8 mouse cellular contexts compared by ENCODE assay signal in genomic region chr5:107110089-107110879, GRCm38 (mm10).
DNase-seq lines count a peak whose midpoint lies in the region; ATAC-seq and TF ChIP-seq lines count a peak whose summit lies in the region.

No protein-coding gene starts in this region.

- WGBS in heart, postnatal 0 days, result 59% methylated on average over 13 of the region's 13 CpGs
- WGBS in intestine, embryonic 15.5 days, result 44% methylated on average over 13 of the region's 13 CpGs

- no peak for TF ChIP-seq POLR2A in myocyte (IDR thresholded peaks at IDR 0.05; ENCODE audit: insufficient read length, low read depth)

- H3K4me2 ChIP-seq in heart, postnatal 0 days (ENCODE audit: low read depth, low read length), result no peak overlapping the region
- H3K4me2 ChIP-seq in intestine, embryonic 15.5 days (replicated peaks), result peak overlapping the region; percentile 12; the same call in 1 of the 2 replicates
- peak overlapping the region; percentile 18 for H3K4me2 ChIP-seq in myocyte (ENCODE audit: low read depth)

- H3K9me3 ChIP-seq in heart, postnatal 0 days (replicated peaks; ENCODE audit: control insufficient read depth, low read length), result no peaks in the 10 kb centered on the region
- H3K9me3 ChIP-seq in intestine, embryonic 15.5 days, result no peaks in the 10 kb centered on the region

- ATAC-seq in heart, postnatal 0 days (ENCODE audit: insufficient read depth, low read depth), result no peak; the same call in 1 of the 2 replicates
- peak; percentile 82 for ATAC-seq in intestine, embryonic 15.5 days

- peaks cover 19% of the 10 kb centered on the region for H3K4me1 ChIP-seq in heart, postnatal 0 days (ENCODE audit: control insufficient read depth, insufficient read depth)
- peaks cover 29% of the 10 kb centered on the region for H3K4me1 ChIP-seq in intestine, embryonic 15.5 days (replicated peaks)

- H3K27me3 ChIP-seq in heart, postnatal 0 days (ENCODE audit: control insufficient read depth, insufficient read depth, low read length), result no peaks in the 10 kb centered on the region
- H3K27me3 ChIP-seq in intestine, embryonic 15.5 days (replicated peaks), result no peaks in the 10 kb centered on the region
- H3K27me3 ChIP-seq in myocyte (ENCODE audit: control insufficient read depth, insufficient read depth, insufficient read length), result no peaks in the 10 kb centered on the region

- no peak for TF ChIP-seq CTCF in heart, postnatal 0 days (IDR thresholded peaks at IDR 0.05; ENCODE audit: low read depth)

- TF ChIP-seq EP300 in heart, postnatal 0 days (IDR thresholded peaks at IDR 0.05; ENCODE audit: low read depth), result no peak

- H3K9ac ChIP-seq in heart, postnatal 0 days (replicated peaks; ENCODE audit: low read depth, low read length), result no peak overlapping the region
- H3K9ac ChIP-seq in intestine, embryonic 15.5 days, result no peak overlapping the region

- H3K4me3 ChIP-seq in heart, postnatal 0 days (ENCODE audit: low read depth, low read length), result no peak overlapping the region
- H3K4me3 ChIP-seq in intestine, embryonic 15.5 days (replicated peaks), result no peak overlapping the region
- H3K4me3 ChIP-seq in myocyte, result no peak overlapping the region

- H3K79me2 ChIP-seq in myocyte (ENCODE audit: control insufficient read depth, insufficient read depth), result no peaks in the 10 kb centered on the region

- peak overlapping the region; percentile 68 for H3K27ac ChIP-seq in heart, postnatal 0 days (ENCODE audit: low read depth)
- H3K27ac ChIP-seq in intestine, embryonic 15.5 days, result peak overlapping the region; percentile 75

- H3K36me3 ChIP-seq in heart, postnatal 0 days (replicated peaks; ENCODE audit: control insufficient read depth, insufficient read depth, low read length), result peaks cover 29% of the 10 kb centered on the region
- H3K36me3 ChIP-seq in intestine, embryonic 15.5 days, result no peaks in the 10 kb centered on the region
- no peaks in the 10 kb centered on the region for H3K36me3 ChIP-seq in myocyte (ENCODE audit: control insufficient read depth, insufficient read depth)

- no peak overlapping the region for H3ac ChIP-seq in myocyte (ENCODE audit: control insufficient read depth, insufficient read length)

- no peak for DNase-seq in heart, postnatal 0 days (ENCODE audit: low spot score)
- DNase-seq in heart, adult 8-10 months (ENCODE audit: low spot score), result no peak
- peak; percentile 81 for DNase-seq in embryo, embryonic 10 days (ENCODE audit: low spot score)
- DNase-seq in layer of hippocampus, postnatal 36 days, result no peak
- no peak for DNase-seq in urinary bladder, postnatal 10 days (ENCODE audit: low spot score)
- DNase-seq in frontal cortex, postnatal 36 days (ENCODE audit: low spot score in 2 of 2), result no peak

TF ChIP-seq in myocyte, 11 proteins besides CTCF, POLR2A, EP300 and RAD21:
- TF ChIP-seq POLR2AphosphoS2 (IDR thresholded peaks at IDR 0.05; ENCODE audit: insufficient read length, low read depth) (no peak), MAX (IDR thresholded peaks at IDR 0.05; ENCODE audit: low read depth) (no peak), SRF (IDR thresholded peaks at IDR 0.05; ENCODE audit: control insufficient read depth, insufficient read length, low read depth) (no peak), TCF3 (IDR thresholded peaks at IDR 0.05; ENCODE audit: insufficient read length, low read depth) (no peak), REST (IDR thresholded peaks at IDR 0.05; ENCODE audit: insufficient read depth, insufficient read length) (no peak), TCF12 (IDR thresholded peaks at IDR 0.05; ENCODE audit: insufficient read depth, poor library complexity, severe bottlenecking) (no peak), USF1 (IDR thresholded peaks at IDR 0.05; ENCODE audit: low read depth) (no peak), E2F4 (IDR thresholded peaks at IDR 0.05; ENCODE audit: insufficient read depth) (no peak), CEBPB (IDR thresholded peaks at IDR 0.05; ENCODE audit: insufficient read depth, poor library complexity, severe bottlenecking) (no peak), MYOD1 (IDR thresholded peaks at IDR 0.05; ENCODE audit: control insufficient read depth in 1 of 3, insufficient read length in 2 of 3, low read depth in 2 of 3) (no peak), MYOG (IDR thresholded peaks at IDR 0.05; ENCODE audit: control insufficient read depth in 1 of 3, insufficient read depth in 1 of 3, insufficient read length in 2 of 3, low read depth in 2 of 3) (no peak)
